Mouse (Mus musculus) C2C12 (cell line): ENCODE data around the gene Dhrs7b. TPM values are rescaled to one million over a fixed set of nuclear protein-coding genes. Genes with fewer than 3 reads are reported as not detected.

ENCODE experiments used
- H3K27me3 ChIP-seq: one replicate; pipeline ENCODE4 v1.6.1; 2011; ENCODE audit not compliant: control insufficient read depth, insufficient read depth, insufficient read length
- H3K36me3 ChIP-seq: one replicate; pipeline ENCODE4 v1.6.1; 2011; ENCODE audit not compliant: control insufficient read depth, insufficient read depth
- H3K4me3 ChIP-seq: one replicate; pipeline ENCODE4 v1.5.1; 2011; ENCODE audit warnings: mild to moderate bottlenecking, control low read depth; ENCODE audit not compliant: poor library complexity, insufficient read depth, severe bottlenecking
- H3K79me2 ChIP-seq: one replicate; pipeline ENCODE4 v1.6.1; 2011; ENCODE audit not compliant: control insufficient read depth, insufficient read depth
- H3K79me3 ChIP-seq: one replicate; pipeline ENCODE4 v1.6.1; 2011; ENCODE audit warnings: low read depth, control low read depth
- H3ac ChIP-seq: one replicate; pipeline ENCODE3; 2011; ENCODE audit warnings: low read depth; ENCODE audit not compliant: control insufficient read depth, insufficient read length
- CEBPB ChIP-seq: IDR thresholded peaks from one replicate; pipeline ENCODE4 v1.6.1; 2011; ENCODE audit warnings: low read depth, mild to moderate bottlenecking, control low read depth, moderate library complexity
- CTCF ChIP-seq: IDR thresholded peaks from one replicate; pipeline ENCODE4 v1.5.1; 2011; ENCODE audit not compliant: control insufficient read depth, insufficient read depth, insufficient read length
- FOSL1 ChIP-seq: IDR thresholded peaks from one replicate; pipeline ENCODE4 v1.8.0; 2011; ENCODE audit warnings: mild to moderate bottlenecking, low read length; ENCODE audit not compliant: poor library complexity, insufficient read depth, severe bottlenecking
- MAX ChIP-seq: IDR thresholded peaks from one replicate; pipeline ENCODE4 v1.6.1; 2011; ENCODE audit warnings: mild to moderate bottlenecking, control low read depth
- MYOD1 ChIP-seq: IDR thresholded peaks from one replicate; pipeline ENCODE4 v1.6.1; 2011; ENCODE audit warnings: low read depth; ENCODE audit not compliant: control insufficient read depth, insufficient read length
- MYOG ChIP-seq: IDR thresholded peaks from one replicate; pipeline ENCODE4 v1.6.1; 2011; ENCODE audit not compliant: control insufficient read depth, insufficient read length; ENCODE audit errors: extremely low read depth
- USF1 ChIP-seq: IDR thresholded peaks from one replicate; pipeline ENCODE4 v1.6.1; 2011; ENCODE audit warnings: low read depth, mild to moderate bottlenecking, control low read depth, moderate library complexity
- polyA plus RNA-seq: library from polyadenylated mRNA; unstranded; fragments of >200 nt; fragmentation: generic; extraction: Trizol; gene quantifications from one replicate; pipeline ENCODE4 v1.2.1, GENCODE M21; 2012; ENCODE audit warnings: missing spikeins

The Dhrs7b gene
- polyA plus RNA-seq, 1 experiment, result 46.4 TPM

DNA sequence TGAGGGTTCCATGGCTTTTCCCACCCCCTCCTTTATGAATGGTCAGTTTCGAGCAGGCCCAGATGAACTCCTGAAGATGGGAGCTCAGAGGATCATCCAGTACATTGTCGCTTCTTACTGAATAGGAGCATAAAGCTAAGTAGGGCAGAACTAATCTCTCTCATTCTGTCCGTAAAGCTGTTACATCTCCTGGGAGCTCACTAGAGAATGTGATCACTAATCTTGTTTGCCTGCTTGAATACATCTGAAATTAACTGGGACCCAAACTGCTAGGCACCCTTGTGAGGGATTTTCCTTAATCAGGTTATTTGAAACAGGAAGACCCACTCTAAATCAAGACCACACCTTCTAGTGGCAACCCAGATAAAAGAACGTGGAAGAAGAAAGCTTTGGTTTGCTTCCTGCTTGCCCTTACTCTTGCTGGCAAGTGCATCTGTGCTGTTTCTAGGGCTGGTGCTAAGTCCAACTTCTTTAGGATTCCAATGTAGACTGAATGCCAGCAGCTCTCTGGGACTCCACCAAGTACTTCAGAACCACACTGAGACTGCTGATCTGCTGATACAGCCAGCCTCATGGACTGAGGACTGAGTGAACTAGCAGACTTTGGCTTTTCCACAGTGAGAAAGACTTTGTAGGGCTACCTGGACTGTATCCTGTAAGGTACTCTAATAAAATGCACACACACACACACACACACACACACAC lies 3.0 kb upstream of the Dhrs7b start:
- Histone ChIP-seq H3K4me3 (no peak overlapping the region), H3K79me3 (peaks cover 8% of the 10 kb centered on the region)
- no peak for TF ChIP-seq CEBPB
- TF ChIP-seq FOSL1, result no peak
- no peak for TF ChIP-seq MAX
- TF ChIP-seq MYOD1, result no peak
- no peak for TF ChIP-seq USF1

DNA sequence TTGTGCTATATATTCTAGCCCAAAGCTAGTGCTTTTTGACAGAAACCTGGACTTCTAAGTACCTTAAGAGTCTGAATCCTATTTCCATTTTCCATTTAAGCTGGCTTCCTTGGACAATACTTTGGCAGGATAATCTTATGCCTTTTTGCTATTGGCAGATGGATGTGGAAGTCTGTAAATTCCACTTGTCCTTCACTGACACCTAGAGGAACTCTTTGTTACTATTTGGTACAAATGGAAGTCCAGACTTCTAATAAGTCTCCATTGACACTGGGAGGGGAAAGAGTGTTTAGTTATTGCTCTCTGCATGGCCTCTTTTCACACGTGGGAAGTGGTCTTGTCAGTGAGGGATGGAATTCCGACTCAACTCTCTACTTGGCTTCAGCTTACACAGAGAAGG lies 1.5 kb upstream of the Dhrs7b start:
- no peak for TF ChIP-seq CEBPB
- no peak for TF ChIP-seq USF1
- TF ChIP-seq MYOG, result no peak
- no peak for TF ChIP-seq FOSL1
- TF ChIP-seq MAX, result no peak
- no peak for TF ChIP-seq MYOD1
- no peak for TF ChIP-seq CTCF
- Histone ChIP-seq H3K79me2 (peaks cover 30% of the 10 kb centered on the region), H3K36me3 (no peaks in the 10 kb centered on the region), H3K4me3 (no peak overlapping the region), H3ac (no peak overlapping the region), H3K79me3 (peaks cover 8% of the 10 kb centered on the region), H3K27me3 (no peaks in the 10 kb centered on the region)

More for the DNA sequence above, 3.0 kb upstream of the Dhrs7b start:
- H3K27me3 ChIP-seq, result no peaks in the 10 kb centered on the region
- no peaks in the 10 kb centered on the region for H3K36me3 ChIP-seq
- H3K79me2 ChIP-seq, result peaks cover 16% of the 10 kb centered on the region
- no peak overlapping the region for H3ac ChIP-seq

DNA sequence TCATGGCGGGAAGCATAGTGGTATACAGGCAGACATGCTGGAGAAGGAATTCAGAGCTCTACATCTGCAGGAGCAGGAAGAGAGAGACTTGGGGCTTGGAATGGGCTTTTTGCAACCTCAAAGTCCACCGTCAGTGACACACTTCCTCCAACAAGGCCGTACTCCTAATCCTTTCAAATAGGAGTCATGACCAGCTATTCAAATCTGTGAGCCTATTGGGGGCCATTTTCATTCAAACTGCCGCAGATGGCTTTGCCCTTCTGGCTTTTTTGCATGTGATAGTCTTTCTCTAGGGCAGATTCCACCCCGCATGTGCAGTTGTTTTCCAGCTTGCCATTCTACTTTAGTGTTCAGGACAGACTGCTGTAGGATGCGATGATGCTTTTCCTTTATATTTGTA lies 6.5 kb downstream of the Dhrs7b start:
- Histone ChIP-seq H3K4me3 (no peak overlapping the region), H3ac (no peak overlapping the region), H3K27me3 (no peaks in the 10 kb centered on the region), H3K79me2 (peaks cover 64% of the 10 kb centered on the region), H3K36me3 (no peaks in the 10 kb centered on the region), H3K79me3 (peaks cover 15% of the 10 kb centered on the region)
- TF ChIP-seq MAX, result no peak
- no peak for TF ChIP-seq MYOD1
- no peak for TF ChIP-seq USF1
- no peak for TF ChIP-seq MYOG
- TF ChIP-seq CTCF, result no peak
- TF ChIP-seq FOSL1, result no peak
- no peak for TF ChIP-seq CEBPB

DNA sequence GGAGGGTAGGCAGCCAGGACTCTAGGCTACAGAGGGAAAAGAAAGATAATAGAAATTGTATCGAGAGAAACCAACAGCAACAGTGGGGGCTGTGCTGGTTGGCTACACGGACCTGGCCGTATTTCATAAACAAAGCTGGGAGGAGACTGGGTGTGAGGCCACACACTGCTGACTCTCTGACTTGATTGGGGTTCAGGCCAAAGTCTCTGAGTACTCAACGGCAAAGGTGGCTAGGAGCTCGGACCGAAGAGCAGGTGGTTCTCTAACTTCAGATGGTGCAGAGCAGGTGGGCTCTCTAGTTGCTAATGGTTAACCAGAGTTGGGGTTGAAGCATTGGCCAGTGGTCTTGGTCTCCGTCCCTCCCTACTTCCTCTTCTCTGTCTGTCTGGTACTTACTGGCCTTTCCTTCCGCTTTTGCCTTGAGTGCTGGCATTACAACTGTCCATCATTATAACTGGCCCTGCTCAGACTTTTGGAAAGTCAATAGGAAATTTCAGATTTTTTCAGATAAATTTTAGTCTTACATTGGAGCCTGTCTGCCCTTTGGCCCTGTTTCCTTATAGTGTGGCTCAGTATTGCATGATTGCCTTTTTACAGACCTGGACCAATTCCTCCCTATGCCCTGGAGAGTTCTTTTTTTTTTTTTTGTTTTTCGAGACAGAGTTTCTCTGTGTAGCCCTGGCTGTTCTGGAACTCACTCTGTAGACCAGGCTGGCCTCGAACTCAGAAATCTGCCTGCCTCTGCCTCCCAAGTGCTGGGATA lies 7.4 kb downstream of the Dhrs7b start:
- Histone ChIP-seq H3K36me3 (no peaks in the 10 kb centered on the region), H3K4me3 (no peak overlapping the region), H3K27me3 (no peaks in the 10 kb centered on the region), H3ac (no peak overlapping the region), H3K79me2 (peaks cover 59% of the 10 kb centered on the region), H3K79me3 (peaks cover 11% of the 10 kb centered on the region)
- TF ChIP-seq FOSL1, result no peak
- TF ChIP-seq CEBPB, result no peak
- no peak for TF ChIP-seq CTCF
- no peak for TF ChIP-seq USF1
- no peak for TF ChIP-seq MYOG
- TF ChIP-seq MYOD1, result no peak
- TF ChIP-seq MAX, result no peak

DNA sequence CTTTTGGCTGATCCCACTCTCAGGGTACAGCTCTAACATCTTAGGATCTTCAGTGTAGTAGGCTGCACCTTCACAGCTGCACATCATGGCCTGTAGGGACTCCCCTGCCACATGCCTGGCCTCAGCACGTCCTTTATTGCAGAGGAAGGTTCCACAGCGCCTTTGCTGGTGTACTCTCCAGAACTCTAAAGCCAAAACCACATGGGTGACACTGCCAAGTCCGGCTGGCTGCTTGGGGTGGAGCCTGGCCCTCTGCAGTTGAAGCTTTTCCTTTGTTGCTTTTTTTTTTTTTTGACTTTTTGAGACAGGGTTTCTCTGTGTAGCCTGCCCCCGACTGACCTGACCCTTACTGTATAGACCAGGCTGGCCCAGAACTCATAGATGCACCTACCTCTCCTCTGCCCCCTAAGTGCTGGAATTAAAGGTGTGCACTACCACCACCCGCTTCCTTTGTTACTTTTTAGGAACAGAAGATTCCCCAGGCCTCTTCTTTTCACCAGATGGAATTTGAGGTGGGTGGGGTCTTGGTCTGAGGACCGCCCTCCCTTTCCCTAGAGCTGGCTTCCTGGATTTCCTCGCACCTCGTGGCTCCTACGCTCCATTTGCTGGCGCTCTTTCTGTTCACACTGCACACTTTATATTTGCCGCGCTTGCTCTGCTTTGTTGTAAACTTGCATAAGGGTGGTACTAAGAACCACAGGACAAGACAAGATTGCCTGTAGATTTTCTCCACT lies 11.2 kb downstream of the Dhrs7b start:
- Histone ChIP-seq H3K36me3 (no peaks in the 10 kb centered on the region), H3K79me2 (peaks cover 29% of the 10 kb centered on the region), H3K4me3 (no peak overlapping the region), H3K27me3 (no peaks in the 10 kb centered on the region), H3K79me3 (peaks cover 8% of the 10 kb centered on the region), H3ac (no peak overlapping the region)
- TF ChIP-seq FOSL1 (no peak), MYOD1 (no peak), CEBPB (no peak), MYOG (no peak), MAX (no peak), CTCF (no peak), USF1 (no peak)
